Comparison of ENCODE assay signal across 7 mouse cellular contexts in the genomic region with DNA sequence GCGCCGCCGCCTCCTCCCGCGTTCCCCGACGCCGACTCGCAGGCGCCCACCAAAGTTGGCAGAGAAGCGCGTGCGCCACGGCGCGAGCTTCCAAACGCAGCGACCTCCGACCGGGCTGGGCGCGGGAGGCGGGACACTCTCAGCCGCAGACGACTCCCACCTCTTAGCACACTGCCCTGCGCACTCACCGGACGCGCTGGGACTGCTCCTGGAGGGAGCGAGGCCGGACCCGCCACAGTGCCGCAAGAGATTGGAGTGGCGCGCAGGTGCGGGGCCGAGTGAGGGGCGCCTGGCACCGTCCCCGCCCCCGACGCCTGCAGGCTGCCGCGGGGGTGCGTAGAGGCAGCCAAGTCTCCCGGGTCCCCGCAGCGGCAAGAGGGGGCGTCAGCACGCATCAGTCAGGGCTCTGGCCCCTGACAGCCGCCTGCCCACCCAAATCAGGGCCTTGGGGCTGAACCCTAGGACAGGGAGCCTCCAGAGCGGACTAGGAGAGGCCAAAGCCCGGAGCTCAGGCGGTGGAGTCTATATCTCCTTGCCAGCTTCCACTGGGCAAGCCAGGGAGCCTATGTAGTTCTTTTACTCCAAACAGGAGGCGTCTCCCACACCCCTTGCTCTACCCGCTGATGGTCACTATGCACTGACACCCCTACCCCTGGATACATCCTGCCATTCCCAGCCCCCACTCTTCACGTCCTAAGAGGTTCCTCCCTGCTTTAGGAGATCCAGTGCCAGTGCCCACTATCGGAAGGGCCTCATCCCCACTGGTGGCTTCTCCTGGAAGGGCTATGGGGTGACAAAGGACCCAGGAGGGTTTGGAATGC. TPM values are rescaled to one million over a fixed set of nuclear protein-coding genes. Genes with fewer than 3 reads are reported as not detected.
DNase-seq lines count a peak whose midpoint lies in the region; ATAC-seq lines count a peak whose summit lies in the region.

Gene A930017K11Rik (minus strand): TSS at position 763 of the 821 bp plus-strand sequence.

- H3K4me1 ChIP-seq in lung, embryonic 16.5 days (replicated peaks; ENCODE audit: control insufficient read depth, insufficient read depth, low read length), result peaks cover 13% of the 10 kb centered on the region
- H3K4me1 ChIP-seq in embryonic facial prominence, embryonic 11.5 days (ENCODE audit: control insufficient read depth, insufficient read depth, low read length), result peaks cover 7% of the 10 kb centered on the region; the same call in 1 of the 2 replicates
- peaks cover 5% of the 10 kb centered on the region; the same call in 1 of the 2 replicates for H3K4me1 ChIP-seq in intestine, embryonic 14.5 days (replicated peaks; ENCODE audit: control insufficient read depth, insufficient read depth, low read length)
- H3K4me1 ChIP-seq in midbrain, embryonic 15.5 days, result peaks cover 11% of the 10 kb centered on the region

- no peaks in the 10 kb centered on the region for H3K9me3 ChIP-seq in lung, embryonic 16.5 days (ENCODE audit: control insufficient read depth, low read length)
- no peaks in the 10 kb centered on the region for H3K9me3 ChIP-seq in embryonic facial prominence, embryonic 11.5 days (replicated peaks; ENCODE audit: control insufficient read depth, low read length)
- H3K9me3 ChIP-seq in intestine, embryonic 14.5 days (ENCODE audit: control insufficient read depth, low read length), result no peaks in the 10 kb centered on the region
- no peaks in the 10 kb centered on the region for H3K9me3 ChIP-seq in midbrain, embryonic 15.5 days

- peak within 1 kb of the TSS; percentile 82 for H3K4me2 ChIP-seq in lung, embryonic 16.5 days (ENCODE audit: low read depth, low read length)
- peak within 1 kb of the TSS; percentile 76 for H3K4me2 ChIP-seq in embryonic facial prominence, embryonic 11.5 days (ENCODE audit: low read depth, low read length)
- peak within 1 kb of the TSS; percentile 64 for H3K4me2 ChIP-seq in intestine, embryonic 14.5 days (ENCODE audit: low read length)
- H3K4me2 ChIP-seq in midbrain, embryonic 15.5 days, result peak within 1 kb of the TSS; percentile 45

- ATAC-seq in lung, embryonic 16.5 days (ENCODE audit: low read depth), result peak; percentile 65; the same call in 1 of the 2 replicates
- no peak for ATAC-seq in embryonic facial prominence, embryonic 11.5 days (replicated peaks; ENCODE audit: insufficient number of reproducible peaks, low FRiP score, low TSS enrichment, low read depth)
- ATAC-seq in intestine, embryonic 14.5 days (replicated peaks; ENCODE audit: low FRiP score, low TSS enrichment, low read depth), result no peak
- no peak for ATAC-seq in midbrain, embryonic 15.5 days (replicated peaks)

- no peak within 1 kb of the TSS for H3K27ac ChIP-seq in lung, embryonic 16.5 days (ENCODE audit: low read length)
- no peak within 1 kb of the TSS for H3K27ac ChIP-seq in embryonic facial prominence, embryonic 11.5 days (replicated peaks; ENCODE audit: low read depth, low read length)
- no peak within 1 kb of the TSS for H3K27ac ChIP-seq in intestine, embryonic 14.5 days (ENCODE audit: low read depth)
- H3K27ac ChIP-seq in midbrain, embryonic 15.5 days, result no peak within 1 kb of the TSS

- no peak for DNase-seq in lung, postnatal 25 days (ENCODE audit: low spot score)
- no peak for DNase-seq in embryonic facial prominence, embryonic 11.5 days (ENCODE audit: low spot score)
- DNase-seq in intestine, embryonic 14.5 days (ENCODE audit: low spot score), result no peak
- DNase-seq in urinary bladder, postnatal 25 days (ENCODE audit: low spot score), result no peak
- DNase-seq in thymus, postnatal 10 days (ENCODE audit: low spot score in 2 of 2), result no peak

- peaks cover 44% of the 10 kb centered on the region for H3K27me3 ChIP-seq in lung, embryonic 16.5 days (ENCODE audit: control insufficient read depth, insufficient read depth, low read depth, low read length)
- peaks cover 37% of the 10 kb centered on the region for H3K27me3 ChIP-seq in embryonic facial prominence, embryonic 11.5 days (ENCODE audit: control insufficient read depth, insufficient read depth, low read length)
- H3K27me3 ChIP-seq in intestine, embryonic 14.5 days (replicated peaks; ENCODE audit: control insufficient read depth, insufficient read depth, low read length), result peaks cover 44% of the 10 kb centered on the region
- peaks cover 45% of the 10 kb centered on the region for H3K27me3 ChIP-seq in midbrain, embryonic 15.5 days (replicated peaks)

- no peaks in the 10 kb centered on the region for H3K36me3 ChIP-seq in lung, embryonic 16.5 days (ENCODE audit: control insufficient read depth, insufficient read depth, low read length)
- H3K36me3 ChIP-seq in embryonic facial prominence, embryonic 11.5 days (replicated peaks; ENCODE audit: control insufficient read depth, insufficient read depth, low read depth, low read length), result no peaks in the 10 kb centered on the region
- no peaks in the 10 kb centered on the region for H3K36me3 ChIP-seq in intestine, embryonic 14.5 days (ENCODE audit: control insufficient read depth, insufficient read depth, low read length)
- H3K36me3 ChIP-seq in midbrain, embryonic 15.5 days (replicated peaks), result no peaks in the 10 kb centered on the region

- 1% methylated on average over 55 of the region's 58 CpGs for WGBS in lung, embryonic 16.5 days
- 2% methylated on average over 58 of the region's 58 CpGs for WGBS in embryonic facial prominence, embryonic 11.5 days
- 2% methylated on average over 54 of the region's 58 CpGs for WGBS in intestine, embryonic 14.5 days
- whole genome bisulfite sequencing in midbrain, embryonic 15.5 days, result under 1% methylated on average over 58 of the region's 58 CpGs

- peak within 1 kb of the TSS; percentile 49 for H3K4me3 ChIP-seq in lung, embryonic 16.5 days (ENCODE audit: low read length)
- H3K4me3 ChIP-seq in embryonic facial prominence, embryonic 11.5 days (ENCODE audit: low read depth, low read length), result peak within 1 kb of the TSS; percentile 38
- H3K4me3 ChIP-seq in intestine, embryonic 14.5 days (ENCODE audit: low read depth, low read length), result peak within 1 kb of the TSS; percentile 39
- H3K4me3 ChIP-seq in midbrain, embryonic 15.5 days, result peak within 1 kb of the TSS; percentile 28

- peak within 1 kb of the TSS; percentile 60 for H3K9ac ChIP-seq in lung, embryonic 16.5 days (ENCODE audit: low read length)
- peak within 1 kb of the TSS; percentile 25 for H3K9ac ChIP-seq in embryonic facial prominence, embryonic 11.5 days (replicated peaks; ENCODE audit: low read length)
- H3K9ac ChIP-seq in intestine, embryonic 14.5 days (ENCODE audit: low read length), result no peak within 1 kb of the TSS; the same call in 1 of the 2 replicates
- H3K9ac ChIP-seq in midbrain, embryonic 15.5 days, result no peak within 1 kb of the TSS

RNA-seq across cellular contexts. Expression of gene A930017K11Rik, which starts in this region (rescaled TPM):
- 0.08 and 0.16 TPM in 2 replicates for polyA plus RNA-seq in lung, embryonic 16.5 days (2015; fragmentation: Nextera tagmentation; extraction: Ambion mirVana)
- polyA plus RNA-seq in embryonic facial prominence, embryonic 11.5 days (2014; fragmentation: Nextera tagmentation; extraction: Ambion mirVana), result 0.15 and 0.49 TPM in 2 replicates
- polyA plus RNA-seq in intestine, embryonic 14.5 days (2014; fragmentation: Nextera tagmentation; extraction: Ambion mirVana), result 0.28 TPM in 1 of 2 replicates, not detected in the other
- 3.1 and 6.1 TPM in 2 replicates for polyA plus RNA-seq in midbrain, embryonic 15.5 days (2015; fragmentation: Nextera tagmentation; extraction: Ambion mirVana)

Comparison
In these comparisons a context has a peak if more than half of its experiments do, and no peak if none do; other contexts are left out.
1. Peak in ATAC-seq, H3K4me3 ChIP-seq, H3K9ac ChIP-seq and H3K4me2 ChIP-seq in lung, embryonic 16.5 days; RNA of the gene not detected or under 1 TPM.